12 mouse cellular contexts compared by ENCODE assay signal in genomic region chr17:83699062-83699724, GRCm38 (mm10). TPM values are rescaled to one million over a fixed set of nuclear protein-coding genes. Genes with fewer than 3 reads are reported as not detected.
DNase-seq lines count a peak whose midpoint lies in the region; ATAC-seq and TF ChIP-seq lines count a peak whose summit lies in the region.
"Had no signal": no experiment of that assay in that cellular context is flagged by ENCODE, and none has a peak within 500 bp of the region (broad histone marks: within the 10 kb centered on the region; RNA-seq: fewer than 3 reads in every experiment).

No protein-coding gene starts in this region.

- DNase-seq in MN1 (ENCODE audit: low spot score): peak; percentile 69
- DNase-seq in kidney, adult 2 months: peak; percentile 55
- no peak for DNase-seq in c-Kit-positive CD71-positive TER-119-positive erythroid progenitor cells, embryonic 14.5 days (ENCODE audit: low spot score)
- no peak for DNase-seq in spleen, postnatal 14 days (ENCODE audit: low spot score in 2 of 2)
- DNase-seq in midbrain, embryonic 10.5 days (ENCODE audit: low spot score): no peak
- DNase-seq: adrenal gland, postnatal 10 days; cerebellum, adult 2 months; left cerebral cortex, postnatal 4 days had no signal

- H3K36me3 ChIP-seq in E14TG2a.4 (ENCODE audit: insufficient read depth, low read length): peaks cover 11% of the 10 kb centered on the region
- H3K36me3 ChIP-seq in kidney, adult 2 months (ENCODE audit: control insufficient read depth, insufficient read depth, low read length): no peaks in the 10 kb centered on the region
- H3K36me3 ChIP-seq in lung, embryonic 16.5 days (ENCODE audit: control insufficient read depth, insufficient read depth, low read length): no peaks in the 10 kb centered on the region
- H3K36me3 ChIP-seq in forebrain, embryonic 15.5 days: no peaks in the 10 kb centered on the region
- no peaks in the 10 kb centered on the region for H3K36me3 ChIP-seq in midbrain, embryonic 10.5 days

- peak; percentile 79 for ATAC-seq in lung, embryonic 16.5 days (ENCODE audit: low read depth)
- no peak for ATAC-seq in forebrain, embryonic 15.5 days (replicated peaks)

- TF ChIP-seq CTCF in E14TG2a.4 (conservative IDR thresholded peaks at IDR 0.05; ENCODE audit: low read length): no peak
- TF ChIP-seq CTCF in kidney, adult 2 months (conservative IDR thresholded peaks at IDR 0.05; ENCODE audit: insufficient read depth, insufficient read length, low read depth, low read length): no peak

- peaks cover 67% of the 10 kb centered on the region for H3K4me1 ChIP-seq in E14TG2a.4 (replicated peaks; ENCODE audit: low read depth, low read length)
- no peaks in the 10 kb centered on the region for H3K4me1 ChIP-seq in kidney, adult 2 months (ENCODE audit: control insufficient read depth, insufficient read depth, low read length)
- H3K4me1 ChIP-seq in lung, embryonic 16.5 days (replicated peaks; ENCODE audit: control insufficient read depth, insufficient read depth, low read length): no peaks in the 10 kb centered on the region
- no peaks in the 10 kb centered on the region for H3K4me1 ChIP-seq in forebrain, embryonic 15.5 days
- no peaks in the 10 kb centered on the region for H3K4me1 ChIP-seq in midbrain, embryonic 10.5 days

- TF ChIP-seq POLR2A in kidney, adult 2 months (IDR thresholded peaks at IDR 0.05; ENCODE audit: low read depth, low read length): no peak

- no peak overlapping the region for H3K9ac ChIP-seq in lung, embryonic 16.5 days (ENCODE audit: low read length)
- no peak overlapping the region for H3K9ac ChIP-seq in forebrain, embryonic 15.5 days (replicated peaks)

- 74% methylated on average over 8 of the region's 8 CpGs for WGBS in kidney, adult 2 months
- WGBS in lung, embryonic 16.5 days: 70% methylated on average over 8 of the region's 8 CpGs
- 91% methylated on average over 8 of the region's 8 CpGs for WGBS in forebrain, embryonic 15.5 days
- 83% methylated on average over 8 of the region's 8 CpGs for WGBS in midbrain, embryonic 10.5 days

- no peak overlapping the region for H3K4me2 ChIP-seq in lung, embryonic 16.5 days (ENCODE audit: low read depth, low read length)
- no peak overlapping the region for H3K4me2 ChIP-seq in forebrain, embryonic 15.5 days (replicated peaks)
- H3K4me2 ChIP-seq: midbrain, embryonic 11.5 days had no signal

- H3K9me3 ChIP-seq in E14TG2a.4 (ENCODE audit: low read length): no peaks in the 10 kb centered on the region
- no peaks in the 10 kb centered on the region for H3K9me3 ChIP-seq in lung, embryonic 16.5 days (ENCODE audit: control insufficient read depth, low read length)
- no peaks in the 10 kb centered on the region for H3K9me3 ChIP-seq in forebrain, embryonic 15.5 days
- H3K9me3 ChIP-seq in midbrain, embryonic 10.5 days (replicated peaks): no peaks in the 10 kb centered on the region

- peak overlapping the region; percentile 29; the same call in 1 of the 2 replicates for H3K27ac ChIP-seq in kidney, adult 2 months (ENCODE audit: insufficient read depth, low read depth, low read length)
- 0 out of 2 replicates have a peak overlapping the region, but pooled peaks have one; percentile 0 for H3K27ac ChIP-seq in lung, embryonic 16.5 days (ENCODE audit: low read length)
- no peak overlapping the region for H3K27ac ChIP-seq in forebrain, embryonic 15.5 days (replicated peaks)
- H3K27ac ChIP-seq in midbrain, embryonic 10.5 days (replicated peaks): no peak overlapping the region

- H3K27me3 ChIP-seq in E14TG2a.4 (ENCODE audit: insufficient read depth, low read length): no peaks in the 10 kb centered on the region
- no peaks in the 10 kb centered on the region; the same call in 1 of the 2 replicates for H3K27me3 ChIP-seq in kidney, adult 2 months (replicated peaks; ENCODE audit: control insufficient read depth, insufficient read depth, low read length)
- no peaks in the 10 kb centered on the region for H3K27me3 ChIP-seq in lung, embryonic 16.5 days (ENCODE audit: control insufficient read depth, insufficient read depth, low read depth, low read length)
- H3K27me3 ChIP-seq in forebrain, embryonic 15.5 days: no peaks in the 10 kb centered on the region
- H3K27me3 ChIP-seq in midbrain, embryonic 10.5 days (ENCODE audit: low read depth, poor library complexity, severe bottlenecking): no peaks in the 10 kb centered on the region

- peak overlapping the region; percentile 48 for H3K4me3 ChIP-seq in E14TG2a.4 (replicated peaks; ENCODE audit: low read length)
- H3K4me3 ChIP-seq in kidney, adult 2 months (ENCODE audit: insufficient read depth, low read depth, low read length): no peak overlapping the region
- H3K4me3 ChIP-seq in lung, embryonic 16.5 days (ENCODE audit: low read length): no peak overlapping the region
- H3K4me3 ChIP-seq in forebrain, embryonic 15.5 days: no peak overlapping the region
- H3K4me3 ChIP-seq in midbrain, embryonic 10.5 days: no peak overlapping the region

RNA-seq across cellular contexts. Expression of gene Mta3, which starts 6.8 kb away (rescaled TPM):
- 28.5 and 33.0 TPM in 2 replicates for polyA plus RNA-seq in kidney, adult 2 months (2012; rRNA removed)
- polyA plus RNA-seq in lung, embryonic 16.5 days (2015; fragmentation: Nextera tagmentation; extraction: Ambion mirVana): 41.4 and 44.5 TPM in 2 replicates
- 37.9 and 39.7 TPM in 2 replicates for polyA plus RNA-seq in forebrain, embryonic 15.5 days (2015; fragmentation: Nextera tagmentation; extraction: Ambion mirVana)
- polyA plus RNA-seq in midbrain, embryonic 10.5 days (2016; fragmentation: Nextera tagmentation; extraction: Ambion mirVana): 32.6 and 35.4 TPM in 2 replicates

Comparison
In these comparisons a context has a peak if more than half of its experiments do, and no peak if none do; other contexts are left out.
1. DNase-seq: peak in MN1 (single experiment) and kidney, adult 2 months (single experiment); none in c-Kit-positive CD71-positive TER-119-positive erythroid progenitor cells, embryonic 14.5 days (single experiment), spleen, postnatal 14 days (0 of 2) and midbrain, embryonic 10.5 days (single experiment).
2. H3K27ac ChIP-seq: peak in kidney, adult 2 months (single experiment) and lung, embryonic 16.5 days (single experiment); none in forebrain, embryonic 15.5 days (single experiment) and midbrain, embryonic 10.5 days (single experiment).